Mouse (Mus musculus): ENCODE measurements around the gene 1700023F06Rik. TPM values are rescaled to one million over a fixed set of nuclear protein-coding genes. Genes with fewer than 3 reads are reported as not detected.

Gene 1700023F06Rik
- polyA plus RNA-seq, 2 experiments: 0.57 to 0.88 TPM

DNA sequence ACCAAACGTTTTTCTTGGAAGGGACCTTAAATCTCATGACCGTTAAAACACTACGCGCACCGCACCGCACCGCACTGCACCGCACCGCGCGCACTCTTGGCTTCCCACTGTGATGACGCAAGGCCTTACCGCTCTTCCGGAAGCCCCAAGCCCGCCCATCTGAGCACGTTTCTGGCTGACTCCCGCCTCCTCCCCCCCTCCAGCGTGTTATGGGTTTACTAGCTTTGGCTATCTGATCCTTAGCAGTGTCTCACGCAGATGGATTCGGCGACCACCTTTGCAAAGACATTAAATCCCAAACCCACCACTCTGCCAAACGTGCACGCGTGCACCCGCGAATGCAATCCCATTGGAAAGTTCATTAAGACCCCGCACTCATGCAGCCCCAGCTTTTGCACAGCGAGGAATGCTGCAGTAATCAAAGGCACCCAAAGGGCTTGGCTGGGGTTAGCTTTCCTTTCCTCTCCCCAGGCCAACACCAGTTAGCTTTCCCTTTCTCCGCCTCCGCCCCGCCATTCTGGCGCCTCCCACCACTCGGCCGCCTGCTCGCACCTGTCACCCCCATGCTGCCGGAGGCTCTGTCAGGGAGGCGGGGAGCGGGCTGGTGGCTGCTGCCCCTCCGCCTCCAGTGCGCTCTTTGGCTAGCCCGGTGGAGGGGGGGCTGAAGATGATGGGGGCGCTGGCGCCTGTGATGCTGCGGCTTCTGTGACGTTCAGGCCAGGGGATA, 9.6 kb upstream of the 1700023F06Rik start, which contains the start of gene Spata32:
Gene Spata32, minus strand, starts transcription at position 643 of the 727 bp plus-strand sequence.
- H3K27me3 ChIP-seq (ENCODE audit: control insufficient read depth, insufficient read depth, low read length): peaks cover 3% of the 10 kb centered on the region; the same call in 1 of the 2 replicates
- 2% methylated on average over 45 of the region's 45 CpGs for WGBS
- H3K9ac ChIP-seq (ENCODE audit: low read depth, low read length, severe bottlenecking): peak within 1 kb of the TSS; percentile 39
- no peaks in the 10 kb centered on the region for H3K9me3 ChIP-seq (ENCODE audit: control insufficient read depth, low read length)
- peak within 1 kb of the TSS; percentile 84 for H3K4me2 ChIP-seq (replicated peaks; ENCODE audit: low read depth, low read length, severe bottlenecking)
- H3K36me3 ChIP-seq (ENCODE audit: control insufficient read depth, insufficient read depth, low read length): peaks cover 31% of the 10 kb centered on the region
- H3K27ac ChIP-seq (replicated peaks; ENCODE audit: low read depth, low read length): no peak within 1 kb of the TSS
- DNase-seq (ENCODE audit: low spot score) (peak; percentile 60), ATAC-seq (ENCODE audit: low FRiP score, low read depth) (peak; percentile 88)
- H3K4me1 ChIP-seq (ENCODE audit: control insufficient read depth, insufficient read depth, low read length): no peaks in the 10 kb centered on the region; the same call in 1 of the 2 replicates
- TF ChIP-seq POLR2A (IDR thresholded peaks at IDR 0.05; ENCODE audit: borderline replicate concordance, extremely low read depth, insufficient read depth, insufficient read length): no peak
- H3K4me3 ChIP-seq (replicated peaks; ENCODE audit: low read length): peak within 1 kb of the TSS; percentile 40

DNA sequence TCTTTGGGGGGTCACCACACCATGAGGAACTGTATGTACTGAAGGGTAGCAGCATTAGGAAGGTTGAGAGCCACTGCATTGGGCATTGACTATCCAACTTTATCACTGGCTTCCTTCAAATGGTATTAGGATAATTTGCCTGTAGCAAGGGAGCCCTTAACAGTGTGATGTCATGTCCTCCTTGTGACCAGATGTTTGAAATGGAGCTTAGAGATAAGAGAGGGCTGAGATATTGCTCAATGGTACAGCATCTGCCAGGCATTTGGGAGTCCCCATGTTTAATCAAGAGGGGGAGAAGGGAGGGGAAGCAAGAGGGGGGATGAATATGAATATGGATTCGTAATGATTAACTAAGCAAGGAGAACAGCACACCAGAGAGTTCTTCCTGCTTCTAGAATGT, 7.0 kb upstream of the 1700023F06Rik start:
- Histone ChIP-seq H3K4me3 (replicated peaks; ENCODE audit: low read length) (no peak overlapping the region), H3K4me2 (replicated peaks; ENCODE audit: low read depth, low read length, severe bottlenecking) (no peak overlapping the region), H3K9me3 (ENCODE audit: control insufficient read depth, low read length) (no peaks in the 10 kb centered on the region), H3K36me3 (ENCODE audit: control insufficient read depth, insufficient read depth, low read length) (peaks cover 13% of the 10 kb centered on the region), H3K27me3 (ENCODE audit: control insufficient read depth, insufficient read depth, low read length) (peaks cover 3% of the 10 kb centered on the region; the same call in 1 of the 2 replicates), H3K4me1 (ENCODE audit: control insufficient read depth, insufficient read depth, low read length) (no peaks in the 10 kb centered on the region; the same call in 1 of the 2 replicates), H3K27ac (replicated peaks; ENCODE audit: low read depth, low read length) (no peak overlapping the region), H3K9ac (ENCODE audit: low read depth, low read length, severe bottlenecking) (no peak overlapping the region)
- 79% methylated on average over 1 of the region's 1 CpGs for WGBS
- DNase-seq (ENCODE audit: low spot score) (no peak), ATAC-seq (ENCODE audit: low FRiP score, low read depth) (no peak)
- TF ChIP-seq POLR2A (IDR thresholded peaks at IDR 0.05; ENCODE audit: borderline replicate concordance, extremely low read depth, insufficient read depth, insufficient read length): no peak

DNA sequence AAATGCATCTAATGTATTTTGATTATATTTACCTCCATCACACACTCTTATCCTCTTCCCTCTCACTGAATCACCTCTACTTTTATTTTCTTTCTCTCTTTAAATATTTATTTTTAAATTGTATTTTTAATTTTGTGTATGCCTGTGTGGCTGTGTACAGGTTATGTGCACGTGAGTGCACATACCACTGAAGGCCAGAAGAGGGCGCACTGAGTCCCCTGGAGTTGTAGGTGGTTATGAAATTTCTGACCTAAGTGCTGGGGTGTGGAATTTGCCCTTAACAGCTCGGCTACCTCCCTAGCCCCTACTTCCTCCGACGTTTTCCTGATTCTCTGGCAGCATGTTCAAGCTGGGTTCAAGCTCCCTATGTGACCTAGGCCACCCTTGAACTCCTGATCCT, 5.4 kb upstream of the 1700023F06Rik start:
- Histone ChIP-seq H3K4me1 (ENCODE audit: control insufficient read depth, insufficient read depth, low read length) (no peaks in the 10 kb centered on the region; the same call in 1 of the 2 replicates), H3K36me3 (ENCODE audit: control insufficient read depth, insufficient read depth, low read length) (no peaks in the 10 kb centered on the region), H3K27me3 (ENCODE audit: control insufficient read depth, insufficient read depth, low read length) (peaks cover 3% of the 10 kb centered on the region; the same call in 1 of the 2 replicates), H3K9me3 (ENCODE audit: control insufficient read depth, low read length) (no peaks in the 10 kb centered on the region), H3K9ac (ENCODE audit: low read depth, low read length, severe bottlenecking) (no peak overlapping the region), H3K4me3 (replicated peaks; ENCODE audit: low read length) (no peak overlapping the region), H3K4me2 (replicated peaks; ENCODE audit: low read depth, low read length, severe bottlenecking) (no peak overlapping the region), H3K27ac (replicated peaks; ENCODE audit: low read depth, low read length) (no peak overlapping the region)
- ATAC-seq (ENCODE audit: low FRiP score, low read depth) (no peak), DNase-seq (ENCODE audit: low spot score) (no peak)
- WGBS: 83% methylated on average over 5 of the region's 5 CpGs
- no peak for TF ChIP-seq POLR2A (IDR thresholded peaks at IDR 0.05; ENCODE audit: borderline replicate concordance, extremely low read depth, insufficient read depth, insufficient read length)

DNA sequence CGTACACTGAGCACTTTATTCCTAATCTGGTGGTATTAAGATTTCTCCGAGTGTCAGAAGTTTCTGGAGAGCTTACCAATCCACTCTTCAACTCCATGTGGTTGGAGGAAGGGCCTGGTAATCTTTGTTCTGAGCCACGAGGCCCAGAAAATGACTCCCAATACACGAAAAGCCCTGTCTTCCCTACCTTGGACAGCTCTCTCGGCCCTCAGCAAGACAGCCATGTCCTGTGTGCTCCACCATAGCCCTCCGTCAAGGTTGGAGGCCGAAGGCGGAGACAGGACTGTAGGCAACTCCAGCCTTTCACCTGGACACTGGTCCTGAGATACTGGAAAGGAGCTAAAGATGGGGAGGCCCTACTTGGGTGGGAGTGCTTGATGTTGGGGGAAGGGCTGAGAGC, 1.9 kb upstream of the 1700023F06Rik start:
- no peak overlapping the region for H3K27ac ChIP-seq (replicated peaks; ENCODE audit: low read depth, low read length)
- no peaks in the 10 kb centered on the region for H3K9me3 ChIP-seq (ENCODE audit: control insufficient read depth, low read length)
- ATAC-seq (ENCODE audit: low FRiP score, low read depth): no peak
- H3K9ac ChIP-seq (ENCODE audit: low read depth, low read length, severe bottlenecking): no peak overlapping the region
- no peak for DNase-seq (ENCODE audit: low spot score)
- H3K4me2 ChIP-seq (replicated peaks; ENCODE audit: low read depth, low read length, severe bottlenecking): no peak overlapping the region
- 74% methylated on average over 8 of the region's 8 CpGs for WGBS
- TF ChIP-seq POLR2A (IDR thresholded peaks at IDR 0.05; ENCODE audit: borderline replicate concordance, extremely low read depth, insufficient read depth, insufficient read length): no peak
- no peaks in the 10 kb centered on the region for H3K4me1 ChIP-seq (ENCODE audit: control insufficient read depth, insufficient read depth, low read length)
- no peaks in the 10 kb centered on the region for H3K36me3 ChIP-seq (ENCODE audit: control insufficient read depth, insufficient read depth, low read length)
- H3K4me3 ChIP-seq (replicated peaks; ENCODE audit: low read length): no peak overlapping the region
- no peaks in the 10 kb centered on the region for H3K27me3 ChIP-seq (ENCODE audit: control insufficient read depth, insufficient read depth, low read length)

DNA sequence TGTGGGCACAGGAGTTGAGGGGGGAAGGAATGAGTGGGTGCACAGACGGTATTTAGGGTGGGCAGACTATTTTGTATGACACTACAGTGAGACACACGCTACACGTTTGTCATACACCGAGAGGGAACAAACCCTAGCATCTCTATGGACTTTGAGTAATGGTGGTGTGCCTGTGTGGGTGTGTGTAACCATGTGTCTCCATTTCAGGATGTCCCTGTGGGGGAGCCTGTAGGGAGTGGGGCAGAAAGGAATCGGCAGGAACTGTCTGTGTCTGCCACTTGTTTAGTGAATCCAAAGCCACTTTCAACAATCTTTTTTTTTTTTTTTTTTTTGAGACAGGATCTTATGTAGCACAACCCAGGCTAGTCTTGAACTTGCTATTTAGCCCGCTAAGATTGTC, 2.2 kb downstream of the 1700023F06Rik start:
- no peak overlapping the region for H3K4me3 ChIP-seq (replicated peaks; ENCODE audit: low read length)
- no peaks in the 10 kb centered on the region for H3K36me3 ChIP-seq (ENCODE audit: control insufficient read depth, insufficient read depth, low read length)
- DNase-seq (ENCODE audit: low spot score) (no peak), ATAC-seq (ENCODE audit: low FRiP score, low read depth) (no peak)
- no peak overlapping the region for H3K27ac ChIP-seq (replicated peaks; ENCODE audit: low read depth, low read length)
- H3K4me2 ChIP-seq (replicated peaks; ENCODE audit: low read depth, low read length, severe bottlenecking): no peak overlapping the region
- 0 out of 2 replicates have a peak, but pooled peaks cover 6% of the 10 kb centered on the region for H3K4me1 ChIP-seq (ENCODE audit: control insufficient read depth, insufficient read depth, low read length)
- 0 out of 2 replicates have a peak, but pooled peaks cover 3% of the 10 kb centered on the region for H3K27me3 ChIP-seq (ENCODE audit: control insufficient read depth, insufficient read depth, low read length)
- no peak for TF ChIP-seq POLR2A (IDR thresholded peaks at IDR 0.05; ENCODE audit: borderline replicate concordance, extremely low read depth, insufficient read depth, insufficient read length)
- no peaks in the 10 kb centered on the region for H3K9me3 ChIP-seq (ENCODE audit: control insufficient read depth, low read length)
- 91% methylated on average over 6 of the region's 6 CpGs for WGBS
- no peak overlapping the region for H3K9ac ChIP-seq (ENCODE audit: low read depth, low read length, severe bottlenecking)

Data from limb, embryonic 14.5 days (tissue).